Comparison of ENCODE assay signal across 8 mouse cellular contexts in genomic region chr11:17082953-17083352, GRCm38 (mm10). TPM values are rescaled to one million over a fixed set of nuclear protein-coding genes. Genes with fewer than 3 reads are reported as not detected.
DNase-seq lines count a peak whose midpoint lies in the region; ATAC-seq and TF ChIP-seq lines count a peak whose summit lies in the region.

No protein-coding gene starts in this region.

- H3K27me3 ChIP-seq in midbrain, embryonic 16.5 days (ENCODE audit: control insufficient read depth, insufficient read depth, low read depth, low read length), result no peaks in the 10 kb centered on the region

- 52% methylated on average over 2 of the region's 2 CpGs for WGBS in midbrain, embryonic 16.5 days

- no peak overlapping the region for H3K4me3 ChIP-seq in left cerebral cortex, adult 2 months
- H3K4me3 ChIP-seq in midbrain, embryonic 16.5 days (ENCODE audit: low read depth, low read length), result no peak overlapping the region

- peak; percentile 10 for DNase-seq in adrenal gland, adult 2 months
- DNase-seq in adrenal gland, adult 8-10 months, result no peak
- DNase-seq in left cerebral cortex, adult 2 months (ENCODE audit: extremely low spot score in 1 of 2, low spot score in 2 of 2), result no peak
- no peak for DNase-seq in left cerebral cortex, postnatal 36 days (ENCODE audit: low spot score in 2 of 2)
- peak; percentile 27 for DNase-seq in kidney, postnatal 14 days
- no peak for DNase-seq in thymus, postnatal 25 days

- no peak overlapping the region for H3K27ac ChIP-seq in left cerebral cortex, adult 2 months
- H3K27ac ChIP-seq in midbrain, embryonic 16.5 days (ENCODE audit: low read length), result no peak overlapping the region

- intact Hi-C loops in left cerebral cortex, adult 2 months (cut with DNase I), result loop anchor here (2.0 to 5.0 kb wide), 4 partner anchors 78 to 174 kb away; partner anchors contain the start of genes C1d and Pno1
- intact Hi-C loops in left cerebral cortex, postnatal 36 days (cut with DNase I), result loop anchor here (2.0 to 5.0 kb wide), 2 partner anchors 110 to 129 kb away; partner anchors contain the start of gene Pno1

- no peaks in the 10 kb centered on the region for H3K9me3 ChIP-seq in midbrain, embryonic 16.5 days (replicated peaks; ENCODE audit: control insufficient read depth, low read length, poor library complexity, severe bottlenecking)

- peak; percentile 88 for ATAC-seq in common myeloid progenitor, adult 5-6 weeks (replicated peaks; ENCODE audit: low read depth, poor library complexity, severe bottlenecking)
- peak; percentile 68; the same call in 1 of the 2 replicates for ATAC-seq in midbrain, embryonic 16.5 days

- no peak overlapping the region for H3K4me2 ChIP-seq in midbrain, embryonic 16.5 days (ENCODE audit: low read length)

- no peaks in the 10 kb centered on the region for H3K4me1 ChIP-seq in midbrain, embryonic 16.5 days (ENCODE audit: control insufficient read depth, insufficient read depth, low read length)

- peaks cover 4% of the 10 kb centered on the region; the same call in 1 of the 2 replicates for H3K36me3 ChIP-seq in midbrain, embryonic 16.5 days (ENCODE audit: control insufficient read depth, insufficient read depth, low read length)

- no peak overlapping the region for H3K9ac ChIP-seq in midbrain, embryonic 16.5 days (ENCODE audit: low read depth, low read length)

- peak; percentile 87 for TF ChIP-seq CTCF in left cerebral cortex, adult 2 months (IDR thresholded peaks at IDR 0.05)

RNA-seq across cellular contexts. Expression of gene Plek, which starts 30.8 kb away (rescaled TPM):
- 1 to 10 TPM; 3.1 to 5.8 TPM for total RNA-seq in adrenal gland, adult 2 months (2021)
- 0.18 and 0.25 TPM in 2 replicates for polyA plus RNA-seq in adrenal gland, adult 2 months (2012; rRNA removed)
- total RNA-seq in adrenal gland, adult 8-10 months (2022), result 10 to 100 TPM in 1 of 4 experiments, 1 to 10 TPM in 3; 4.6 to 11.9 (median 7.8) TPM
- 1 to 10 TPM; 5.5 to 7.4 TPM for total RNA-seq in left cerebral cortex, adult 2 months (2021)
- 1 to 10 TPM; 6.0 to 7.6 TPM for total RNA-seq in left cerebral cortex, postnatal 36 days (2021)
- 144 and 147 TPM in 2 replicates for total RNA-seq in common myeloid progenitor, adult 5-6 weeks (2017)
- 4.3 TPM in 2 replicates for polyA plus RNA-seq in midbrain, embryonic 16.5 days (2015; fragmentation: Nextera tagmentation; extraction: Ambion mirVana)

RNA-seq across cellular contexts. Expression of gene Cnrip1, which starts 31.6 kb away (rescaled TPM):
- total RNA-seq in adrenal gland, adult 2 months (2021), result 10 to 100 TPM; 13.9 to 14.8 TPM
- polyA plus RNA-seq in adrenal gland, adult 2 months (2012; rRNA removed), result 20.7 and 24.6 TPM in 2 replicates
- 10 to 100 TPM; 15.4 to 34.1 (median 24.1) TPM for total RNA-seq in adrenal gland, adult 8-10 months (2022)
- 100 to 1,000 TPM in 1 of 2 experiments, 10 to 100 TPM in 1; 99.3 to 102 TPM for total RNA-seq in left cerebral cortex, adult 2 months (2021)
- 100 to 1,000 TPM in 1 of 2 experiments, 10 to 100 TPM in 1; 99.5 to 105 TPM for total RNA-seq in left cerebral cortex, postnatal 36 days (2021)
- 3.8 and 5.7 TPM in 2 replicates for total RNA-seq in common myeloid progenitor, adult 5-6 weeks (2017)
- 186 and 215 TPM in 2 replicates for polyA plus RNA-seq in midbrain, embryonic 16.5 days (2015; fragmentation: Nextera tagmentation; extraction: Ambion mirVana)

Comparison
In these comparisons a context has a peak if more than half of its experiments do, and no peak if none do; other contexts are left out.
1. DNase-seq: peak in adrenal gland, adult 2 months (single experiment) and kidney, postnatal 14 days (single experiment); none in adrenal gland, adult 8-10 months (single experiment), left cerebral cortex, adult 2 months (0 of 2), left cerebral cortex, postnatal 36 days (0 of 2) and thymus, postnatal 25 days (single experiment).
2. RNA of gene Plek, which starts 30.8 kb away (total RNA-seq): 144 to 147 TPM in common myeloid progenitor, adult 5-6 weeks; 4.6 to 11.9 TPM in adrenal gland, adult 8-10 months, 6.0 to 7.6 TPM in left cerebral cortex, postnatal 36 days, 5.5 to 7.4 TPM in left cerebral cortex, adult 2 months and 3.1 to 5.8 TPM in adrenal gland, adult 2 months; every median in the first group is over 10 times any median in the second.